Mouse (Mus musculus) cerebellum, postnatal 25 days (tissue): ENCODE measurements around the gene Azi2.

ENCODE experiments used
- DNase-seq, 2 experiments: peaks; one replicate each; pipeline ENCODE4 v3.0.0; 2021; ENCODE audit warnings: mixed read lengths in 2 of 2

The Azi2 gene

DNA sequence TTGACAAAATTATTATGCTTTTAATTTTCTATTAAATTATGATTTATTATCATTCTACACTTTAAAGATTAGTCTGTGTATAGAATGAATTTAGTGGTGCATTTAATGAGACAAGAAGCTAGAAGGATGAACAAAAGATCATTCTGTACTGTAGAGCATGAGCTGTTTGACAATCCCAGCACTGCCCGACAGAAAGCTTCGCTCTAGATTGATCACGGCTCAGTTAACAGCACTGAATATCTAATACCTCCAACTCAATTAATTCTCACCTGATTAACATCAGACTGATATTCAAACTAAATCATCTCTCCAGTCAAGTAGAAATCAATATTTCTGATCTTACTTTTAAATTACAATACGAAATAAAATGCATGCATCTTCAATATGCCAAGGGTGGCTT lies 43.5 kb downstream of the Azi2 start:
- DNase-seq = no peak

DNA sequence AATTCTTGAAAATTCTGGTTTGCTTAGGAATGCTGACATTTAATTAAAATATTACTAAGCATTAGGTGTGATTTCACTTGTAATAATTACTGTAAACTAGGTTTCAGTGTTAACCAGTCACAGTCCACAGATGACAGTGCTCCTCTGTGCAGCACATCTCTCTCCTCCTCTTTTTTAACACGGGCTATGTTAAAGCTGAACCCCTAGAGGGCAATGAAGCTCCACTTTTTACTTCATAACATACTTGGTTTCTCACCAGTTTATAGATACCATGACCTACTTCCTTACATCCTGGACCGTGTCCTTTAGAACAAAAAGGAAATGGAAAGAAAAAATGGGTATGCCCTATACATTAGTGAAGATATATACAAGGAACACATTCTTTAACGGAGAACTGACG lies 59.1 kb downstream of the Azi2 start:
- peak in 1 of 2 experiments; percentile 31 for DNase-seq

DNA sequence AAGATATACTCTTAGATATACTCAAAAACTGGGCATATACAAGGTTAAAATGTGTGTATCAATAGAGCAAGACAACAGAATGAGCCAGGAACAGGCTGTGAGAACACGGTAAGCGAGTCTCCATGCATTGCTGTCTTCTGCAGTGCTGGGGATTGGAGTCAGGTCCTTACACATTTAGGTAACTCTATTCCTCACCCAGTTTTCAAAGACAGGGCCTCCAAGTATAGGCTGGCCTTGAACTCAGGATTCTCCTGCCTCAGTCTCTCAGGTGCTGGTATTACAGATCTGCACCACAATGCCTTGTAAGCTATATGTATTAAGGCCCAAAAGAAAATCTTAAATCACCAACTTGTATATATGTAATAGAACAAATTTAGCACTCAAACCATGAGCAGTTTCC lies 60.2 kb downstream of the Azi2 start:
- DNase-seq = no peak

DNA sequence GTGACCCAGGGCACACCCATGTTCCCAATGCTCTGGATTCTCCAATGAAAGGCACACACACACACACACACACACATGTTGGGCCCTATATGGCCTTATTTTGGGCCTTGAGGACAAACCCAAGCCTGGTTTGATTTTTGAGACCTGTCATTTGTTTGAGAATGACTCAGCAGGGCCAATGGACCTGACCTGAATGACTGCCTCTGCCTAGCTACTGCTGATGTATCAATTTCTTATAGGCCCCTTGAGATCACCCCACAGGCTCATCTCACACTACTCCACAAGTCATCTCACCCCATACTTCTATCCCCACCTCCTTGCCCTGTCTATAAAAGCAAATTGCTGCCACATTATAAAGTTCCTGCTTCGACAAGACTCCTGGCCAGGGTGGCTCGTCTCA lies 61.5 kb downstream of the Azi2 start:
- no peak for DNase-seq

DNA sequence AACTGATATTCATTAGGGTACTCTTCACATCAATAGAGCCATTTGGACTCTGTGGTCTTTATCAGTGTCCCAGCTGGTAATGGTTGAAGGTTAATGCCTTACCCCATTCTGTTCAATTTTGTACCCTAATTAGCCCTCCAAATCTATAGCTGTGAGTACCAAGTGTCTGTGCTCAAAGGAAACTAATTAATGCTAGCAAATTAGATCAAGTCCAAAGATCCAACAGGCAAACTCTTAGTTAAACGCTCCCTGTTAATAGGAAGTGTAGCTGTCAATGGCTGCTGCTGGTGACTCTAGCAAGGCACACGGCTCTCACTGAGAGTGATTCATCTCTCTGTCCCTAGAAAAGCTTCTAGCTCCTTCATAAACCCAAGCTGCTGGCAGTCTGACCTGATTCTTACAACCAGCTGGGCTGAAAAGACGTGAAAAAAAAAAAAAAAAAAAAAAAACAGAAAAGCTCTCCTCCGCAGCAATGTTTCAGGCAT lies 68.3 kb downstream of the Azi2 start:
- peak in 1 of 2 experiments; percentile 35 for DNase-seq

DNA sequence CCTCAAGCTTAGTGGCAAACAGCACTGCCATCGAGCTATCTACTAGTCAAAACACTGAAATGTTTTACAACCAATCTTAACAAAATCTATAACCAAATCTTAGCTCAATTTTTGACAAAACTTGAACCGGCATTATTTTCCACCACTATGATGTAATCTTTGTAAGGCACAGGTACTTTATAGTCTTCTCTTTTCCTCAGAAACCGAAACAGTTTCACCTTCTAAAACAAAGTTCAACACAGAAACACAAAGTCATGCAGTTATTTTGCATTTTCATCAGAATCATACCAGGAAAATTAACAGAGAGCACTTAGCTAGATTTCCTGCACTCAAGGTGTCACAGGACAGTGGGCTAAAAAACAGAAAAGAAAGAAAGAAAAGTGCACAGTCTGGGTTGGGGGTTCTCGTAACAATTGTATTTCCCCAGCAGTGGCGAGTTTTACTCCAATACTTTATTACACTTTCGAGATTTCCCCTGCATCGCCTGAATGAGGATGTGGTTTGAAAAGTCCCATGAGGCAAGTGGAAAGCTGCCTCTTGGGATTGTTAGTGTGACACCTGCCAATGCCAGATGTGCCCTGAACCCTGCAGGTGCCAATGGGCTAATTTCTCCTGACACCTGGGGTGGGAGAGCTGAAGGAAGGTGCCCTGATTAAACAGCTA lies 69.5 kb downstream of the Azi2 start:
- DNase-seq = no peak

DNA sequence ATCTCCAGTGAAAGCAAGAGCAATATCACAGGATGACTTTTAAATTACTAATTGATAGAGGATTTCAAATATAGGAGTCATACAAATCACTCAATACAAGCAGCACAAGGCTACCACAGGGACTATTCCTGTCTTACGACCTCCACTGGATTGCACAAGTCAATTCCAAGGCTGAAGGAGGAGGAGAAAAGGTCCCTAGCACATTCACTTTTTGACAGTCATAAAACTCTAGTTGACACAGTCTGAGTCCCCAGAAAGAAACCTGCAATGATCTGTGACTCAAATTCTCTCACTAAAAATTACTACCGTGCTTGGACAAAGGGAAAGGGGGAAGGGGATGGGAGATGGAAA lies 70.0 kb downstream of the Azi2 start:
- no peak for DNase-seq
